Comparison of ENCODE assay signal across 26 mouse cellular contexts in the genomic region with DNA sequence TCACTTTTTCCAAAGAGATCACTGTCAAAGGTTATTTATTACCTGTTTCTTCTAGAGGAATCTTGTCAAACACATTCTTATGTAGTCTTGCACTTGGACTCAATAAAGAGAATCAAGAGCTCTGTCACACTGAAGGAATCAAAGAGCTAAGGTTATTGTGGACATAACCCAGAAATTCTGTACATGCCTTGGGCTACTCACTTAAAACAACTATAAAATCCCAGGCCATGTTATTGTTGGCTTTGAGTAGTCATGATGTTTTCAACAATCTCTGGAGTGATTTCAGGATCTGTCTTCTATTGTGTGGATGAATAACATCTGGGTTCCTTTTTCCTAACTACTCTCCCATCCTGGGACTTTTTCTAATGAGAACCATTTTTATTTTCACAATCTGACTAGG.
A peak's percentile ranks its signal among the peaks of the same experiment; 100 is the strongest.
DNase-seq lines count a peak whose midpoint lies in the region; ATAC-seq and TF ChIP-seq lines count a peak whose summit lies in the region.
"Had no signal": no experiment of that assay in that cellular context is flagged by ENCODE, and none has a peak within 500 bp of the region (broad histone marks: within the 10 kb centered on the region; RNA-seq: fewer than 3 reads in every experiment).

No protein-coding gene starts in this region.

- H3K4me3 ChIP-seq in embryonic facial prominence, embryonic 14.5 days (ENCODE audit: low read depth, low read length), result no peak overlapping the region
- H3K4me3 ChIP-seq in embryonic facial prominence, embryonic 10.5 days, result no peak overlapping the region
- no peak overlapping the region for H3K4me3 ChIP-seq in heart, embryonic 16.5 days (ENCODE audit: low read length)
- no peak overlapping the region for H3K4me3 ChIP-seq in heart, embryonic 12.5 days
- no peak overlapping the region for H3K4me3 ChIP-seq in kidney, embryonic 14.5 days (ENCODE audit: low read length)
- H3K4me3 ChIP-seq in midbrain, postnatal 0 days (ENCODE audit: low read depth, low read length), result no peak overlapping the region
- no peak overlapping the region for H3K4me3 ChIP-seq in midbrain, embryonic 15.5 days
- H3K4me3 ChIP-seq: embryonic facial prominence, embryonic 13.5 days; erythroblast, embryonic 14.5 days; hindbrain, embryonic 12.5 days; intestine, embryonic 15.5 days; liver, embryonic 15.5 days; neural tube, embryonic 13.5 days had no signal

- no peaks in the 10 kb centered on the region for H3K36me3 ChIP-seq in embryonic facial prominence, embryonic 14.5 days (ENCODE audit: control insufficient read depth, insufficient read depth, low read length)
- H3K36me3 ChIP-seq in embryonic facial prominence, embryonic 10.5 days (replicated peaks), result no peaks in the 10 kb centered on the region
- H3K36me3 ChIP-seq in heart, embryonic 16.5 days (ENCODE audit: control insufficient read depth, insufficient read depth), result no peaks in the 10 kb centered on the region
- no peaks in the 10 kb centered on the region for H3K36me3 ChIP-seq in heart, embryonic 12.5 days
- H3K36me3 ChIP-seq in kidney, embryonic 14.5 days (ENCODE audit: control insufficient read depth, insufficient read depth, low read length), result no peaks in the 10 kb centered on the region
- H3K36me3 ChIP-seq in midbrain, postnatal 0 days (ENCODE audit: insufficient read depth, low read length), result no peaks in the 10 kb centered on the region
- H3K36me3 ChIP-seq in midbrain, embryonic 15.5 days (replicated peaks), result no peaks in the 10 kb centered on the region
- H3K36me3 ChIP-seq: embryonic facial prominence, embryonic 13.5 days; G1E; hindbrain, embryonic 12.5 days; intestine, embryonic 15.5 days; liver, embryonic 15.5 days; neural tube, embryonic 13.5 days had no signal

- no peak overlapping the region for H3K4me2 ChIP-seq in embryonic facial prominence, embryonic 14.5 days (ENCODE audit: low read depth, low read length)
- H3K4me2 ChIP-seq in heart, embryonic 16.5 days (ENCODE audit: low read depth, low read length), result no peak overlapping the region
- H3K4me2 ChIP-seq in heart, embryonic 12.5 days, result no peak overlapping the region
- H3K4me2 ChIP-seq in kidney, embryonic 14.5 days (replicated peaks; ENCODE audit: low read depth, low read length), result no peak overlapping the region
- H3K4me2 ChIP-seq in midbrain, postnatal 0 days (ENCODE audit: low read depth, low read length, poor library complexity, severe bottlenecking), result no peak overlapping the region
- no peak overlapping the region for H3K4me2 ChIP-seq in midbrain, embryonic 15.5 days
- H3K4me2 ChIP-seq: embryonic facial prominence, embryonic 13.5 days; hindbrain, embryonic 12.5 days; intestine, embryonic 15.5 days; liver, embryonic 15.5 days; lung, embryonic 14.5 days; neural tube, embryonic 13.5 days had no signal

- peak; percentile 23 for DNase-seq in embryonic facial prominence, embryonic 14.5 days (ENCODE audit: low spot score)
- no peak for DNase-seq in embryonic facial prominence, embryonic 10.5 days (ENCODE audit: low spot score)
- no peak for DNase-seq in kidney, postnatal 25 days
- DNase-seq in midbrain, postnatal 0 days (ENCODE audit: low spot score), result peak; percentile 4
- DNase-seq: adrenal gland, adult 8-10 months; cerebellum, adult 8-10 months; cerebellum, postnatal 25 days; layer of hippocampus, adult 9-11 months; lung, embryonic 14.5 days; lung, postnatal 14 days; right cerebral cortex, postnatal 4 days; thymus, adult 2 months; thymus, postnatal 36 days had no signal

- no peaks in the 10 kb centered on the region for H3K9me3 ChIP-seq in embryonic facial prominence, embryonic 14.5 days (ENCODE audit: control insufficient read depth, low read length)
- no peaks in the 10 kb centered on the region for H3K9me3 ChIP-seq in embryonic facial prominence, embryonic 10.5 days
- H3K9me3 ChIP-seq in heart, embryonic 16.5 days (replicated peaks; ENCODE audit: control insufficient read depth, low read length), result no peaks in the 10 kb centered on the region
- no peaks in the 10 kb centered on the region for H3K9me3 ChIP-seq in heart, embryonic 12.5 days (replicated peaks)
- no peaks in the 10 kb centered on the region for H3K9me3 ChIP-seq in kidney, embryonic 14.5 days (ENCODE audit: control insufficient read depth, low read length)
- H3K9me3 ChIP-seq in midbrain, postnatal 0 days (ENCODE audit: low read length), result no peaks in the 10 kb centered on the region
- H3K9me3 ChIP-seq in midbrain, embryonic 15.5 days, result no peaks in the 10 kb centered on the region
- H3K9me3 ChIP-seq: embryonic facial prominence, embryonic 13.5 days; G1E; hindbrain, embryonic 12.5 days; intestine, embryonic 15.5 days; liver, embryonic 15.5 days; neural tube, embryonic 13.5 days had no signal

- H3K9ac ChIP-seq in embryonic facial prominence, embryonic 14.5 days (ENCODE audit: low read depth, low read length), result no peak overlapping the region
- H3K9ac ChIP-seq in heart, embryonic 16.5 days (ENCODE audit: low read length), result no peak overlapping the region
- no peak overlapping the region for H3K9ac ChIP-seq in heart, embryonic 12.5 days
- H3K9ac ChIP-seq in kidney, embryonic 14.5 days (ENCODE audit: low read depth, low read length), result no peak overlapping the region
- no peak overlapping the region for H3K9ac ChIP-seq in midbrain, postnatal 0 days (replicated peaks; ENCODE audit: low read length, poor library complexity, severe bottlenecking)
- no peak overlapping the region for H3K9ac ChIP-seq in midbrain, embryonic 15.5 days
- H3K9ac ChIP-seq: embryonic facial prominence, embryonic 13.5 days; hindbrain, embryonic 12.5 days; intestine, embryonic 15.5 days; liver, embryonic 15.5 days; lung, embryonic 14.5 days; neural tube, embryonic 13.5 days had no signal

- H3K4me1 ChIP-seq in embryonic facial prominence, embryonic 14.5 days (ENCODE audit: control insufficient read depth, insufficient read depth, low read length), result no peaks in the 10 kb centered on the region
- no peaks in the 10 kb centered on the region for H3K4me1 ChIP-seq in embryonic facial prominence, embryonic 10.5 days
- H3K4me1 ChIP-seq in heart, embryonic 16.5 days (ENCODE audit: control insufficient read depth, insufficient read depth, low read length), result no peaks in the 10 kb centered on the region
- H3K4me1 ChIP-seq in heart, embryonic 12.5 days (replicated peaks), result no peaks in the 10 kb centered on the region
- no peaks in the 10 kb centered on the region for H3K4me1 ChIP-seq in kidney, embryonic 14.5 days (ENCODE audit: control insufficient read depth, insufficient read depth, low read length)
- no peaks in the 10 kb centered on the region for H3K4me1 ChIP-seq in midbrain, postnatal 0 days (ENCODE audit: insufficient read depth, low read length)
- no peaks in the 10 kb centered on the region for H3K4me1 ChIP-seq in midbrain, embryonic 15.5 days
- H3K4me1 ChIP-seq: embryonic facial prominence, embryonic 13.5 days; hindbrain, embryonic 12.5 days; intestine, embryonic 15.5 days; liver, embryonic 15.5 days; neural tube, embryonic 13.5 days had no signal

- no peak for ATAC-seq in embryonic facial prominence, embryonic 14.5 days (ENCODE audit: low read depth)
- 0 out of 2 replicates have a peak, but pooled peaks have one; percentile 32 for ATAC-seq in heart, embryonic 16.5 days (replicated peaks; ENCODE audit: extremely low read depth, insufficient read depth, low FRiP score)
- no peak for ATAC-seq in heart, embryonic 12.5 days (ENCODE audit: insufficient number of reproducible peaks, low FRiP score)
- ATAC-seq in kidney, embryonic 14.5 days (ENCODE audit: low FRiP score, low TSS enrichment), result peak; percentile 89
- no peak for ATAC-seq in midbrain, postnatal 0 days (ENCODE audit: low FRiP score)
- no peak for ATAC-seq in midbrain, embryonic 15.5 days (replicated peaks)
- ATAC-seq: forebrain, embryonic 16.5 days; hindbrain, postnatal 0 days; intestine, embryonic 15.5 days had no signal

- H3K27me3 ChIP-seq in embryonic facial prominence, embryonic 14.5 days (replicated peaks; ENCODE audit: control insufficient read depth, insufficient read depth, low read length), result no peaks in the 10 kb centered on the region
- H3K27me3 ChIP-seq in embryonic facial prominence, embryonic 10.5 days (replicated peaks; ENCODE audit: low read depth, poor library complexity, severe bottlenecking), result no peaks in the 10 kb centered on the region
- H3K27me3 ChIP-seq in heart, embryonic 16.5 days (ENCODE audit: control insufficient read depth, insufficient read depth, low read length), result no peaks in the 10 kb centered on the region
- no peaks in the 10 kb centered on the region for H3K27me3 ChIP-seq in heart, embryonic 12.5 days (replicated peaks)
- no peaks in the 10 kb centered on the region for H3K27me3 ChIP-seq in kidney, embryonic 14.5 days (ENCODE audit: control insufficient read depth, insufficient read depth, low read length)
- no peaks in the 10 kb centered on the region for H3K27me3 ChIP-seq in midbrain, postnatal 0 days (ENCODE audit: insufficient read depth, low read length)
- H3K27me3 ChIP-seq in midbrain, embryonic 15.5 days (replicated peaks), result no peaks in the 10 kb centered on the region
- H3K27me3 ChIP-seq: embryonic facial prominence, embryonic 13.5 days; hindbrain, embryonic 12.5 days; intestine, embryonic 15.5 days; liver, embryonic 15.5 days; neural tube, embryonic 13.5 days had no signal

- no peak overlapping the region for H3K27ac ChIP-seq in embryonic facial prominence, embryonic 14.5 days (replicated peaks; ENCODE audit: low read depth, low read length)
- H3K27ac ChIP-seq in embryonic facial prominence, embryonic 10.5 days (replicated peaks), result no peak overlapping the region
- H3K27ac ChIP-seq in heart, embryonic 16.5 days (ENCODE audit: low read length), result no peak overlapping the region
- no peak overlapping the region for H3K27ac ChIP-seq in heart, embryonic 12.5 days (ENCODE audit: poor library complexity, severe bottlenecking)
- peak overlapping the region; percentile 38; the same call in 1 of the 2 replicates for H3K27ac ChIP-seq in kidney, embryonic 14.5 days (ENCODE audit: low read depth, low read length)
- H3K27ac ChIP-seq in midbrain, postnatal 0 days (ENCODE audit: low read depth, low read length), result no peak overlapping the region
- no peak overlapping the region for H3K27ac ChIP-seq in midbrain, embryonic 15.5 days
- H3K27ac ChIP-seq: embryonic facial prominence, embryonic 13.5 days; hindbrain, embryonic 12.5 days; hindbrain, postnatal 0 days; intestine, embryonic 15.5 days; liver, embryonic 15.5 days; neural tube, embryonic 13.5 days had no signal

- no peak for TF ChIP-seq CTCF in midbrain, postnatal 0 days (IDR thresholded peaks at IDR 0.05)

Comparison
In these comparisons a context has a peak if more than half of its experiments do, and no peak if none do; other contexts are left out.
1. ATAC-seq: peak in heart, embryonic 16.5 days (single experiment) and kidney, embryonic 14.5 days (single experiment); none in embryonic facial prominence, embryonic 14.5 days (single experiment), heart, embryonic 12.5 days (single experiment), midbrain, postnatal 0 days (single experiment) and midbrain, embryonic 15.5 days (single experiment).
2. DNase-seq: peak in embryonic facial prominence, embryonic 14.5 days (single experiment) and midbrain, postnatal 0 days (single experiment); none in embryonic facial prominence, embryonic 10.5 days (single experiment) and kidney, postnatal 25 days (0 of 2).